Comparison of ENCODE assay signal across 27 mouse cellular contexts in genomic region chr1:179398639-179399038, GRCm38 (mm10).
"Had no signal": no experiment of that assay in that cellular context is flagged by ENCODE, and none has a peak within 500 bp of the region (broad histone marks: within the 10 kb centered on the region; RNA-seq: fewer than 3 reads in every experiment).

No protein-coding gene starts in this region.

- H3K36me3 ChIP-seq: heart, embryonic 10.5 days; heart, embryonic 12.5 days; hindbrain, embryonic 10.5 days; hindbrain, embryonic 12.5 days; intestine, embryonic 15.5 days; limb, embryonic 13.5 days; limb, embryonic 15.5 days; liver, embryonic 12.5 days had no signal

- ATAC-seq: hindbrain, embryonic 16.5 days; inflammation-experienced regulatory T-cells, adult 6 months; intestine, embryonic 15.5 days; intestine, postnatal 0 days; liver, embryonic 12.5 days had no signal

- H3K9me3 ChIP-seq: heart, embryonic 10.5 days; hindbrain, embryonic 10.5 days; hindbrain, embryonic 12.5 days; intestine, embryonic 15.5 days; limb, embryonic 13.5 days; limb, embryonic 15.5 days; liver, embryonic 12.5 days had no signal

- H3K4me3 ChIP-seq: gastrocnemius, adult 2 months; heart, embryonic 10.5 days; heart, embryonic 12.5 days; hindbrain, embryonic 10.5 days; hindbrain, embryonic 12.5 days; intestine, embryonic 15.5 days; layer of hippocampus, adult 2 months; left cerebral cortex, adult 2 months; limb, embryonic 13.5 days; limb, embryonic 15.5 days; liver, embryonic 12.5 days had no signal

- H3K27me3 ChIP-seq: heart, embryonic 12.5 days; hindbrain, embryonic 12.5 days; intestine, embryonic 15.5 days; limb, embryonic 13.5 days; limb, embryonic 15.5 days; liver, embryonic 12.5 days had no signal

- H3K4me1 ChIP-seq: heart, embryonic 10.5 days; heart, embryonic 12.5 days; hindbrain, embryonic 10.5 days; hindbrain, embryonic 12.5 days; intestine, embryonic 15.5 days; liver, embryonic 12.5 days had no signal

- H3K27ac ChIP-seq: gastrocnemius, adult 2 months; heart, embryonic 10.5 days; hindbrain, embryonic 10.5 days; hindbrain, embryonic 12.5 days; intestine, embryonic 15.5 days; layer of hippocampus, adult 2 months; left cerebral cortex, adult 2 months; limb, embryonic 13.5 days; limb, embryonic 15.5 days; liver, embryonic 12.5 days; liver, embryonic 14.5 days had no signal

- DNase-seq: gastrocnemius, adult 2 months; gastrocnemius, postnatal 10 days; gastrocnemius, postnatal 25 days; heart, adult 18-20 months; heart, postnatal 10 days; heart, postnatal 4 days; kidney, adult 18-20 months; kidney, adult 8-10 months; kidney, postnatal 10 days; kidney, postnatal 25 days; kidney, postnatal 4 days; left cerebral cortex, postnatal 4 days had no signal

- H3K4me2 ChIP-seq: heart, embryonic 12.5 days; hindbrain, embryonic 12.5 days; hindbrain, embryonic 14.5 days; intestine, embryonic 15.5 days; limb, embryonic 13.5 days; limb, embryonic 15.5 days; liver, embryonic 12.5 days had no signal

- H3K9ac ChIP-seq: heart, embryonic 12.5 days; hindbrain, embryonic 12.5 days; hindbrain, embryonic 14.5 days; intestine, embryonic 15.5 days; limb, embryonic 13.5 days; limb, embryonic 15.5 days; liver, embryonic 12.5 days; liver, embryonic 14.5 days had no signal
